Mouse (Mus musculus): ENCODE measurements at regions not wholly inside any gene's neighbourhood (a gene's known extent, or its start where the extent isn't known, plus 50 kb on each side); places are given as distances from the start of the nearest gene placed in this dataset.

- TF ChIP-seq CTCF (conservative IDR thresholded peaks at IDR 0.05; ENCODE audit: low read length) (no peak), NANOG (IDR thresholded peaks at IDR 0.05; ENCODE audit: borderline replicate concordance, low read length) (no peak)
These were observed 364.5 kb downstream of the Sv2b start for GRCm38 (mm10) chr7:74944421-74945098.
